Mouse (Mus musculus): ENCODE results near the gene Hmgcl. TPM values are rescaled to one million over a fixed set of nuclear protein-coding genes. Genes with fewer than 3 reads are reported as not detected.

Gene Hmgcl
- 27.9 and 32.4 TPM in 2 replicates for polyA plus RNA-seq (2012; rRNA removed)

- H3K4me3 ChIP-seq (ENCODE audit: extremely low read depth, insufficient read depth, insufficient read length): peak within 1 kb of the TSS; percentile 82
- under 1% methylated on average over 23 of the region's 23 CpGs for WGBS
- no peaks in the 10 kb centered on the region; the same call in 1 of the 2 replicates for H3K4me1 ChIP-seq (ENCODE audit: control insufficient read depth, insufficient read depth, insufficient read length)
- peak; percentile 72 to 95 for DNase-seq (ENCODE audit: low read depth in 1 of 2, low spot score in 2 of 2)
- H3K27ac ChIP-seq (ENCODE audit: insufficient read depth, low read length): peak within 1 kb of the TSS; percentile 24; the same call in 1 of the 2 replicates
- TF ChIP-seq POLR2A (IDR thresholded peaks at IDR 0.05; ENCODE audit: low read depth, low read length) (peak; percentile 81), CTCF (IDR thresholded peaks at IDR 0.05; ENCODE audit: extremely low read depth, insufficient read depth, insufficient read length, insufficient replicate concordance) (no peak)
- peaks cover 2% of the 10 kb centered on the region; the same call in 1 of the 2 replicates for H3K36me3 ChIP-seq (ENCODE audit: control insufficient read depth, insufficient read depth, low read length)
- no peaks in the 10 kb centered on the region for H3K27me3 ChIP-seq (ENCODE audit: control insufficient read depth, insufficient read depth, low read length)
Measured at GRCm38 (mm10) chr4:135946278-135946658, at the start of gene Hmgcl. TSS of gene Hmgcl (plus strand) at chr4:135946448.

GRCm38 (mm10) chr4:135898380-135899049 lies 47.7 kb upstream of the Hmgcl start:
- peak overlapping the region; percentile 92 for H3K27ac ChIP-seq (ENCODE audit: insufficient read depth, low read length)
- H3K27me3 ChIP-seq (ENCODE audit: control insufficient read depth, insufficient read depth, low read length): no peaks in the 10 kb centered on the region
- no peak for TF ChIP-seq CTCF (IDR thresholded peaks at IDR 0.05; ENCODE audit: extremely low read depth, insufficient read depth, insufficient read length, insufficient replicate concordance)
- peak; percentile 71 for TF ChIP-seq POLR2A (IDR thresholded peaks at IDR 0.05; ENCODE audit: low read depth, low read length)
- WGBS: 13% methylated on average over 9 of the region's 9 CpGs
- peaks cover 31% of the 10 kb centered on the region for H3K4me1 ChIP-seq (ENCODE audit: control insufficient read depth, insufficient read depth, insufficient read length)
- peak overlapping the region; percentile 19; the same call in 1 of the 2 replicates for H3K4me3 ChIP-seq (ENCODE audit: extremely low read depth, insufficient read depth, insufficient read length)
- peak; percentile 75 to 89 for DNase-seq (ENCODE audit: low read depth in 1 of 2, low spot score in 2 of 2)
- no peaks in the 10 kb centered on the region; the same call in 1 of the 2 replicates for H3K36me3 ChIP-seq (ENCODE audit: control insufficient read depth, insufficient read depth, low read length)

- no peak overlapping the region for H3K4me3 ChIP-seq (ENCODE audit: extremely low read depth, insufficient read depth, insufficient read length)
- peaks cover 36% of the 10 kb centered on the region for H3K4me1 ChIP-seq (ENCODE audit: control insufficient read depth, insufficient read depth, insufficient read length)
- DNase-seq (ENCODE audit: low read depth in 1 of 2, low spot score in 2 of 2): no peak
- 58% methylated on average over 7 of the region's 7 CpGs for WGBS
- H3K27me3 ChIP-seq (ENCODE audit: control insufficient read depth, insufficient read depth, low read length): no peaks in the 10 kb centered on the region
- H3K27ac ChIP-seq (ENCODE audit: insufficient read depth, low read length): peak overlapping the region; percentile 84
- H3K36me3 ChIP-seq (ENCODE audit: control insufficient read depth, insufficient read depth, low read length): no peaks in the 10 kb centered on the region; the same call in 1 of the 2 replicates
- TF ChIP-seq CTCF (IDR thresholded peaks at IDR 0.05; ENCODE audit: extremely low read depth, insufficient read depth, insufficient read length, insufficient replicate concordance) (no peak), POLR2A (IDR thresholded peaks at IDR 0.05; ENCODE audit: low read depth, low read length) (no peak)
Measured at GRCm38 (mm10) chr4:135899050-135899448, 47.2 kb upstream of the Hmgcl start.

DNA sequence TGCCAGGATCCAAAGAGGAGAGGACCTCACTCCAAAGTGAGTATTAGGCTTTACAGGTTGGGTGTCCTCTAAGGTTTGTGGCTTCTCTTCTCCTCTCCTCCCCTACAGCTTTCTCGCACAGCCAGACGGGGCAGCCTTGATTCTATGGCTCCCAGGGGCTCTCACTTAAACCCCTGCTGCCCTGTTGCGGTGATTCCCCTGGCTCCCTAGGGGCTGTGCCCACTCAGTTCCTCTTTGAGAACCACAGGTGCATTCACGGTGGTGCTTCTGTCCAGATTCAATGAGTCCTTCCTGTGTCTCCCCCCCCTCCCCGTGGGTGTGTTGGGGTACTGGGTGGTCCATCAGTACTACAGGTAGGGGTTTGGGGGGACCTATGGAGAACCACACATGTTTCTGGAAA lies 46.2 kb upstream of the Hmgcl start:
- Histone ChIP-seq H3K27me3 (ENCODE audit: control insufficient read depth, insufficient read depth, low read length) (no peaks in the 10 kb centered on the region), H3K4me3 (ENCODE audit: extremely low read depth, insufficient read depth, insufficient read length) (no peak overlapping the region), H3K4me1 (ENCODE audit: control insufficient read depth, insufficient read depth, insufficient read length) (peaks cover 39% of the 10 kb centered on the region), H3K27ac (ENCODE audit: insufficient read depth, low read length) (peak overlapping the region; percentile 89), H3K36me3 (ENCODE audit: control insufficient read depth, insufficient read depth, low read length) (no peaks in the 10 kb centered on the region; the same call in 1 of the 2 replicates)
- TF ChIP-seq POLR2A (IDR thresholded peaks at IDR 0.05; ENCODE audit: low read depth, low read length) (peak; percentile 5; the same call in 1 of the 2 replicates), CTCF (IDR thresholded peaks at IDR 0.05; ENCODE audit: extremely low read depth, insufficient read depth, insufficient read length, insufficient replicate concordance) (no peak)
- peak; percentile 84 to 92 for DNase-seq (ENCODE audit: low read depth in 1 of 2, low spot score in 2 of 2)
- WGBS: 24% methylated on average over 5 of the region's 5 CpGs

DNA sequence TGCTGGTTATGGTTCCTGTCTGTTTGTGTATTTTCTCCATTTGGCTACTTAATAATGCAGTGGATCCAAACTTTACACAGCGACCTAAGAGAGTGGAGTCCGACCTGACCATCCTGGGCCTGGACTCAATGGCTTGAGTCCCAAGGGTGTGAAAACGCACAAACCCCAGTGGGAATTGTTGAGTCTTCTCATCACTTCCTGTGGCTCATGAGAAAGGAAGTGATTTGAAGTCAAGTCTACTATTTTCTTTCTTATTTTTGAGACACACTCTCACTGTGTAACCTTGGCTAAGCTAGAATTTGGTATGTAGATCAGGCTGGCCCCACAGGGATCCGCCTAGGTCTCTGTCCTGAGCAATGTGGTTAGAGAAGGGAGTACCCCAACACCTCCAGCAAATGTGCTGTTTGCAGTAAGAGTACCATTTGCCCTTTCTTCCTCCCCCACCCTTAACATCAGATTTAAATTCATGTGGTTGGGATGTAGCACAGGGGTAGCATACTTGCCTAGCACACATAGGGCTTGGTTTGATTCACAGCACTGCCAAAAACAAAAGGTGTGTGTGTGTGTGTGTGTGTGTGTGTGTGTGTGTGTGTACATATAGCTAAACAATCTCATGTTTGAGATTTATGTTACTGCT lies 43.5 kb upstream of the Hmgcl start:
- peaks cover 8% of the 10 kb centered on the region for H3K36me3 ChIP-seq (ENCODE audit: control insufficient read depth, insufficient read depth, low read length)
- DNase-seq (ENCODE audit: low read depth in 1 of 2, low spot score in 2 of 2): peak in 1 of 2 experiments; percentile 57
- no peak for TF ChIP-seq CTCF (IDR thresholded peaks at IDR 0.05; ENCODE audit: extremely low read depth, insufficient read depth, insufficient read length, insufficient replicate concordance)
- no peak for TF ChIP-seq POLR2A (IDR thresholded peaks at IDR 0.05; ENCODE audit: low read depth, low read length)
- no peaks in the 10 kb centered on the region for H3K27me3 ChIP-seq (ENCODE audit: control insufficient read depth, insufficient read depth, low read length)
- H3K4me1 ChIP-seq (ENCODE audit: control insufficient read depth, insufficient read depth, insufficient read length): peaks cover 37% of the 10 kb centered on the region
- H3K27ac ChIP-seq (ENCODE audit: insufficient read depth, low read length): peak overlapping the region; percentile 62
- 43% methylated on average over 4 of the region's 4 CpGs for WGBS
- H3K4me3 ChIP-seq (ENCODE audit: extremely low read depth, insufficient read depth, insufficient read length): no peak overlapping the region

DNA sequence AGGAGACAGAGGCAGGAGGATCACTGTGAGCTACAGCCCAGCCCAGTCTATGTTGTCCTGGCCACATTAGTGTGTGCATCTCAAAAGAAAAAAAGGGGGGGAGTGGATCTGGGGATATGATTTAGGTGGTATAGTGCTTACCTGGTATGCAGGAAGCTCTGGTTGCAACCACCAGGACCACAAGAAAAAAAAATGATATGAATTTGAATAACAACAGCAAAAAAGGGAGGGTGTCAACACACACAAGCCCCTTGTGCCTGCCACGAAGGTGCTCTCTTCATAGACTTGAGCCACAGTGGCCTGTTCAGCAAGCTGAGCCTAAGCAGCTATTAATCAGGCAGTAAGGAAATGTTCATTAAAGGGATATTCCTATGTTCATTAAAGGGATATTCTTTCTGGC lies 41.4 kb upstream of the Hmgcl start:
- no peak for DNase-seq (ENCODE audit: low read depth in 1 of 2, low spot score in 2 of 2)
- no peak for TF ChIP-seq CTCF (IDR thresholded peaks at IDR 0.05; ENCODE audit: extremely low read depth, insufficient read depth, insufficient read length, insufficient replicate concordance)
- no peak for TF ChIP-seq POLR2A (IDR thresholded peaks at IDR 0.05; ENCODE audit: low read depth, low read length)
- H3K36me3 ChIP-seq (ENCODE audit: control insufficient read depth, insufficient read depth, low read length): peaks cover 14% of the 10 kb centered on the region
- WGBS: 46% methylated on average over 1 of the region's 1 CpGs
- H3K27me3 ChIP-seq (ENCODE audit: control insufficient read depth, insufficient read depth, low read length): no peaks in the 10 kb centered on the region
- H3K4me1 ChIP-seq (ENCODE audit: control insufficient read depth, insufficient read depth, insufficient read length): peaks cover 35% of the 10 kb centered on the region; the same call in 1 of the 2 replicates
- H3K4me3 ChIP-seq (ENCODE audit: extremely low read depth, insufficient read depth, insufficient read length): no peak overlapping the region
- H3K27ac ChIP-seq (ENCODE audit: insufficient read depth, low read length): peak overlapping the region; percentile 55
